Mouse (Mus musculus): ENCODE measurements around the gene Atg4d.
"Not testable (repeated sequence)": the region's sequence is repeated elsewhere in the genome, so short reads cannot be mapped to it uniquely, and the experiment has no call there.

The Atg4d gene

GRCm38 (mm10) chr9:21312134-21312533 lies 47.0 kb downstream of the Atg4d start, which contains the start of gene Ap1m2:
TSS of gene Ap1m2 (minus strand) at chr9:21312337.
- no peak for DNase-seq (ENCODE audit: low read depth, low spot score)

- peak; percentile 50 for DNase-seq (ENCODE audit: low read depth, low spot score)
Observed at GRCm38 (mm10) chr9:21313394-21313793, 48.3 kb downstream of the Atg4d start.

- DNase-seq (ENCODE audit: low read depth, low spot score), result no peak
Observed at GRCm38 (mm10) chr9:21314367-21315140, 49.5 kb downstream of the Atg4d start.

- DNase-seq (ENCODE audit: low read depth, low spot score), result no peak
Observed at GRCm38 (mm10) chr9:21315421-21315820, 50.3 kb downstream of the Atg4d start.

GRCm38 (mm10) chr9:21316696-21317095 lies 51.6 kb downstream of the Atg4d start:
- DNase-seq (ENCODE audit: low read depth, low spot score), result no peak

- no peak for DNase-seq (ENCODE audit: low read depth, low spot score)
Observed at GRCm38 (mm10) chr9:21318792-21319191, 53.7 kb downstream of the Atg4d start.

- no peak for DNase-seq (ENCODE audit: low read depth, low spot score)
Observed at GRCm38 (mm10) chr9:21319503-21319902, 54.4 kb downstream of the Atg4d start.

GRCm38 (mm10) chr9:21320280-21320618 lies 55.2 kb downstream of the Atg4d start:
- DNase-seq (ENCODE audit: low read depth, low spot score), result no peak

GRCm38 (mm10) chr9:21320619-21321512 lies 55.8 kb downstream of the Atg4d start, which contains the start of gene Slc44a2:
TSS of gene Slc44a2 (plus strand) at chr9:21320698.
- peak; percentile 39 for DNase-seq (ENCODE audit: low read depth, low spot score)

- DNase-seq (ENCODE audit: low read depth, low spot score), result no peak
Observed at GRCm38 (mm10) chr9:21321513-21321835, 56.4 kb downstream of the Atg4d start.

- peak; percentile 38 for DNase-seq (ENCODE audit: low read depth, low spot score)
Observed at GRCm38 (mm10) chr9:21322211-21322916, 57.3 kb downstream of the Atg4d start.

GRCm38 (mm10) chr9:21322917-21323297 lies 57.8 kb downstream of the Atg4d start:
- DNase-seq (ENCODE audit: low read depth, low spot score), result not testable (repeated sequence)

GRCm38 (mm10) chr9:21324269-21324668 lies 59.2 kb downstream of the Atg4d start:
- no peak for DNase-seq (ENCODE audit: low read depth, low spot score)
